Mouse (Mus musculus): ENCODE results near the gene Tnpo3.

Gene Tnpo3

DNA sequence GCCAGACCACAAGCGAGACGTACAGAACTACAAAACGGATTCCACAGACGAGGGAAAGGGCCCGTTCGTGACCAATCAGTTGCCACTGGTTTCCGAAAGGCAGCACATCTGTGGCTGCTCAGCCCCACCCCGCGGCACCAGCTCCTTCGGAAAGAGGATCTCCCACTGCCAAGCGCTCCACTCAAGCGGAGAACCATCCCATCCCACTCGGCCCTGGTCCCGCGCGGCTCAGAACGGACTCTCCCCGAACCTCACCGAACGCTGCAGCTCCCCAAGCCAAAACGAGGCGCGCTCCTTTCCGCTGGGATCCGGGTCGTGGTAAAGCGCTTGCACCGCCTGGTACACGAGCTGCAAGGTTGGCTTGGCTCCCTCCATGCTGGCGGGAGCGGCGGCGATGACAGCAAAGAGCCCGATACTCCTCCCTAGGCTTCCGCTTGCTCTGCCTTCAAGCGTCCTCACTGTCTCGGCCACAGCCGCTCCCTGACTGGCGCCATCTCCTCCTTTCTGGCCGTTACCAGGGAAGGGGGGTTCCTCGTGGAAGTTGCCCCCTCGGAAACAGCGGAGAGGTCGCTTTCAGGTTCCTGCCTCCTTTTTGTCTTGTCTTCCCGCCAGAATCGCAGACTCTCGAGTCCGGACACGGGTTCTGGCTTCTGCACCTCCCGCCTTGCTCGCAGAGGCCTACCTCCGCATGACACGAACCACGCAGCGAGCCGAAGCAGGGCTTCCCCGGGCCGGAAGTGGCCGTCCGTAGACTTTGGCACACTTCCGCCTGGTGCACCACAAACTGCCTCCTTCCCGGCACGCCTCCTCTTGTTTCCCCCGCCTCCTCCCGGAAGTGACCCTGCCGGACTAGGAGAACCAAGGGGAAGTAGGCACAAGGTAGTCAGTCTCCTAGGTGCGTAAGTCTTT lies at the start of gene Tnpo3:
TSS of gene Tnpo3 (minus strand) at position 777 of the 909 bp plus-strand sequence.
- in situ Hi-C loops (cut with MboI; ENCODE audit: low sequenced_read_pairs), result no loop called here

DNA sequence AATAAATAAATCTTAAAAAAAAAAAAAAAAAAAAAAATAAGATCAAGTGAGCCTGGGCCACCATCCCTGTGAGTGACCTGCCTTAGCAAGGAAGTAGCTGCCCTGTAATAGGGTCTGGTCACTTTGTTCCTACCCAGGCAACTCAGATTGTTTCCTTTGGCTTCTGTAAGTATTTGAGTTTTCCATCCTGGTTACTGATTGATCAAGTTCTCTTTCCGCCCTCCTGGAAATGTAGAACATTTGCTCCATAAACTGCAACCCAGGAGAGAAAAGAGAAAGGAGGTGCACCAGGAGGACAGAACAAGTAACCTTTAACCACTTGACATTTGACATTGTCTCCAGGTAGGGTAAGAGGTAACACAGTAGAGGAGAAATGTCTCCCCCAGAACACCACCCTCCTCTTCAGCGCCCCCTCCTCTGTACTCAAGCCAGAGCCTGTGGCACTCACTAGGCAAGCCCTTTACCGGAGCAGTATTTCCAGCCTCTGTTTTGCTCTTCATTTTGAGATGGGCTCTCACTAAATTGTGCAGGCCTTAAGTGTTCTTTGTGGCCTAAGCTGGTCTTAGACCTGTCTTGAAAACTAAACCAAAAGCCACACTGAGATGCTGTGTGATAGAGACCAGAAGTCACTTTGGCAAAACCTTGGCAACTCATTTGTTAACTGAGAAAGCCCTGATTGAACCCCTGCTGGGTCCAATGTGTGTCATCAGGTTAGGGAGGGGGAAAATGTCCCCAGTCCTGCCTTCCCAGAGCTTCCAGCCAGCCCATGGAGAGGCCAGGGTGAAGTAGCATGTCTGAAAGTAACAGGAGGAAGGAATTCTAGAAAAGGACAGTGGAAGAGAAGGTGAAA lies 49.2 kb upstream of the Tnpo3 start:
- in situ Hi-C loops (cut with MboI; ENCODE audit: low sequenced_read_pairs), result no loop called here

DNA sequence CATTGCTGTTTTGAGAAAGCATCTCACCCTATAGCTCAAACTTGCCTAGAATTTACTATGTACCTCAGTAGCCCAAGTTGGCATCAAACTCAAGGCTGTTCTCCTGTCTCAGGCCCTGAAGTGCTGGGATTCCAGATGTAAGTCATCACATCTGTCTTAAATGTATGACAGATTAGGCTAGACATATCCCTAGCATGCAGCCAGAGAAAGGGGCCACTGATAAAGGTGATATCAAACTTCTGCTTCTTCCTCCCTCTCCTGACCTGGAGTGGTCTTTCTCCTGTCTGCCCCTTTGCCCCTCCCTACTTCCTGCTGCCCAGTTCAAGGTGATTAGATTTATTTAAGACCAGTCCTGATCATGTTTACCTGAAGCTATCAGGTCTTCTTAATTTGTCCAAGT lies 43.6 kb upstream of the Tnpo3 start:
- in situ Hi-C loops (cut with MboI; ENCODE audit: low sequenced_read_pairs), result no loop called here

DNA sequence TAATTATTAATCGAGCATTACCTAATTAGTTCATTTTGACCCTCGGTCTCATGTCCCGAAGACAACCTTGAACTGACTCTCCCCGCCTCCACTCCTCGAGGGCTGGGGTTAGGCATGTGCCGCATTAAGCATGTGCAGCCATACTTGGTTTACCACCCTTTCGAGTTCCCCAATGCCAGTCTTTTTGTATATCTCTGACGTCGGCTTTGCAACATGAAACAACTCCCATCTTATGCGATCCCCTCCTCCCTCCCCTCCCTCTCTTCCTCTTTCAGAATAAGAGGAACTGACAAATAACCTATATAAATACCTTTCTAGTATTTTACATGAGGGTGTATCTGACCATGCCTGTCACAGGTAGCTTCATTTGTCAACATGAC lies 40.5 kb upstream of the Tnpo3 start:
- in situ Hi-C loops (cut with MboI; ENCODE audit: low sequenced_read_pairs), result no loop called here

DNA sequence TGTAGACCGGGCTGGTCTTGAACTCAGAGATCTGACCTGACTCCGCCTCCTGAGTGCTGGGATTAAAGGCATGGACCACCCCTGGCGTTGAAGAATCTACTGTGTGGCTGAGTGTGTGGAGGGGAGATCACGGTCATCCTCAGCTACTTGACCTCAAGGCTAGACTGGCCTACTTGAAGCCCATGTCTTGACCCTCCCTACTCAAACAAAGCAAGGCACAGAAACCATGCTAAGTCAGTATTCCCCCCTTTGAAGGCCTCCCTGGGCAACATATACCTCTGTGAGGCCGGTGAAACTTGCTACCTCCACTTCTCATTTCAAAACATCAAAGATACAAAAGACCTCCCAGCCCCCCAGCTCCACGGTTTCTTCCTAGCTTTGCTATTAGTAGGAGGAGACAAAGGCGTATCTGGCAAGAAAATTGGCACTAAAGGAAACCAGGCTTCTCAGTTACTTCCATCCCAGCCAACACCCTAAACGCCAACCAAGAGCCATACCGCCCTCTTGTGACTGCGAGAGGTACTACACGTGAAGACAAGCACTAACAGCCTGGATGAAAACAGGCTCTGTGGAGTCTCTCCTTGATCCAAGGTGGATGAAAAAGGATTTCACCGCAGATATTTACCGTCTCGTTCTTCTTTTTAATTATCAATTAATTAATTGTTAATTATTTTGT lies 39.9 kb upstream of the Tnpo3 start:
- in situ Hi-C loops (cut with MboI; ENCODE audit: low sequenced_read_pairs), result loop anchor here (10.0 kb wide), 1 partner anchor 55 kb away; no protein-coding TSS in a partner anchor

DNA sequence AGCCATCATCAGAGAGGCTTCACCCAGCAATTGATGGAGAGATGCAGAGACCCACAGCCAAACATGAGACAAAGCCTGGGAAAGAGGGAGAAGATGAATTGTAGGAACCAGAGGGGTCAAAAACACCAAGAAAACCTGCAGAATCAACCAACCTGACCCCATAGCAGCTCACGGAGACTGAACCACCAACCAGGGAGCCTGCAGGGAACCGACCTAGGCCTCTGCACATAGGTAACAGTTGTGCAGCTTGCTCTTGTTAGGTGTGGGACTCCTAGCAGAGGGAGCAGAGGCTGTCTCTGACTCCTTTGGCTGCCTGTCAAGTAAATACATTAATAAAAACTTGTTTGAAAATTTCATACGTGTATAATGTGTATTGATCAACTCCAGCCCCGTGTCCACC lies 32.1 kb upstream of the Tnpo3 start:
- in situ Hi-C loops (cut with MboI; ENCODE audit: low sequenced_read_pairs), result loop anchor here (10.0 kb wide), 1 partner anchor 47 kb away; no protein-coding TSS in a partner anchor

DNA sequence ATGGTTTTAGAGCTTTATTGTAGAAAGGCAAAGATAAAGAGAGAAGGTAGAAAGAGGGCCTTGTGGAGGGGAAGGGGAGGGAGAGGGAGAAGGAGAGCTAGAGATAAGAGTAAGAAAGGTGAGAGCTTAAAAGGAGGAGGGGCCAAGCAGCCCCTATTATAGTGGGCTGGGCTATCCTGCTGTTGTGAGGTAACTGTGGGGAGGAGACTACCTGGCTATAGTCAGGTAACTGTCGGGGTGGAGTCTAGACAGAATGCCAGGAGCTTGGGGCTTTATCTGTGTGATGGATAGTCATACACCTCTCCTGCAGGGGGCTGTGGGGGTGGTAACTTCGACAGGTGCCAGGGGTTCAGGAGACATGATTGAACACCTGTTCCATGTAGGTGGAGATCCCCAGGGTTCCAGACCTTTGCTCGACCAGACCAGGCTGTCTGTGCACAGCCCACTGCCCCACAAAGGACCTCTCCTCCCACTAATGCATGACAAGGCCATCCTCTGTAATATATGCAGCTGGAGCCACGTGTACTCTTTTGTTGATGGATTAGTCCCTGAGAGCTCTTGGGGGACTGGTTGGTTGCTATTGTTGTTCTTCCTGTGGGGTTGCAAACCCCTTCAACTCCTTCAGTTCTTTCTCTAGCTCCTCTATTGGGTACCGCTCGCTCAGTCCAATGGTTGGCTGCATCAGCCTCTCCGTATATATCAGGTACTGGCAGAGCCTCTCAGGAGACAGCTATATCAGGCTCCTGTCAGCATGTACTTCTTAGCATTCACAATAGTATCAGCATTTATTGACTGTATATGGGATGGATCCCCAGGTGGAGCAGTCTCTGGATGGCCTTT lies 30.1 kb upstream of the Tnpo3 start:
- in situ Hi-C loops (cut with MboI; ENCODE audit: low sequenced_read_pairs), result loop anchor here (10.0 kb wide), 1 partner anchor 45 kb away; no protein-coding TSS in a partner anchor

DNA sequence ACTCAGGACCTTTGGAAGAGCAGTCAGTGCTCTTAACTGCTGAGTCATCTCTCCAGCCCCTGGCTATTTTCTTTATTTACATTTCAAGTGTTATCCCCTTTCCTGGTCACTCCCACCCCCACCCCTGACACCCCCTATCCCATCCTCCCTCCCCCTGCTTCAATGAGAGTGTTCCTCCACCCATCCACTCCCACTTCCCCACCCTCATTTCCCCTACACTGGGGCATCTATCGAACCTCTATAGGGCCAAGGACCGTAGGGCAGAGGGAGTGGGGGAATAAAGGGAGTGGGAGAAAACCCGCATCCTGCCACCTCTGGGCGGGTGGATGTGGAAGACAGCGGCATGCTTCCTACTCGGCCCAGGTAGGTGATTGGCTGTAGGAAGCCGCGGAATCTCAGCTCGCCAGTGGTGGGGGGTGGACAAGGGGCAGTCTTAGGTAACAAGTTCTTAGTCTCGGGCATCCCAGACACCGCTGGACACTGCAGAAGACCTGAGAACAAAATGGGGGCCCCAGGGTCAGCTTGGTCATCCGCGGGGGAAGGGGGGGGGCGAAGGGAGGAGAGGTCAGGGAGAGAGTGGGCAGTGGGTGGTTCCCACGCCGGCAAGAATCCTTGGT lies 29.3 kb upstream of the Tnpo3 start:
- in situ Hi-C loops (cut with MboI; ENCODE audit: low sequenced_read_pairs), result no loop called here

DNA sequence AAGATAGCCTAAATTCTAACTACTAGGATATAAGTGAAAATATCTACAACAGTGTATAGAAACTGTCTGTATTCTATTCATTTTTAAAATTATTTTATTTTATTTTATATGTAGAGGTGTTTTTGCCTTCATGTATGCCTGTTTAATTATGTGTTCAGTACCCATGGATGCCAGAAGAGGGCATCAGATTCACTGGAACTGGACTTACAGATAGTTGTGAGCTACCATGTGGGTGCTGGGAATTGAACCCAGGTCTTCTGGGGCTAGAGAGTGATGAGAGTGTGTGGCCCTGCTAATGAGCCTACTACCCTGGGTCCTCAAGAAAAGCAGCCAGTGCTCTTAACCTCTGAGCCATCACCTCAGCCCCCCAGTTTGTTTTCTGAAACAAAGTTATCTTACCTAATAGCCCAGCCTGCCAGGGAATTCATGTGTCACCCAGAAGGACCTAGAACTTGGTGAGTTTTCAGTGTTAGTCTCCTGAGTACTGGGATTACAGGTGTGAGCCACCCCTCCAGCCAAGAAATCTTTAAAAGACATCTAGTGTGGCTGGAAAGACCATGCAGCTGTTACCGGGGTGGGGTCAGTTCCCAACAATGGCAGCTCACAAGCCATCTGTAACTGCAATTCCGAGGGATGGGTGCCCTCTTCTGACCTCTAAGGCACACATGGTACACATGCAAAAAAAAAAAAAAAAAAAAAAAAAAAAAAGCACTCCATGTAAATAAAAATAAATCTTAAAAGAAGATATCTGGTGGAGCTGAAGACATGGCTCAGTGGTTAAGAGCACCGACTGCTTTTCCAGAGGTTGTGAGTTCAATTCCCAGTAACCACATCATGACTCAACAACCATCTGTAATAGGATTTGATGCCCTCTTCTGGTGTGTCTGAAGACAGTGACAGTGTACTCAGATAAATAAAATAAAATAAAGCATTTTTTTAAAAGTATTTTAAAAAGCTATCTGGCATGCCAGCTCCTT lies 28.0 kb upstream of the Tnpo3 start:
- in situ Hi-C loops (cut with MboI; ENCODE audit: low sequenced_read_pairs), result no loop called here

DNA sequence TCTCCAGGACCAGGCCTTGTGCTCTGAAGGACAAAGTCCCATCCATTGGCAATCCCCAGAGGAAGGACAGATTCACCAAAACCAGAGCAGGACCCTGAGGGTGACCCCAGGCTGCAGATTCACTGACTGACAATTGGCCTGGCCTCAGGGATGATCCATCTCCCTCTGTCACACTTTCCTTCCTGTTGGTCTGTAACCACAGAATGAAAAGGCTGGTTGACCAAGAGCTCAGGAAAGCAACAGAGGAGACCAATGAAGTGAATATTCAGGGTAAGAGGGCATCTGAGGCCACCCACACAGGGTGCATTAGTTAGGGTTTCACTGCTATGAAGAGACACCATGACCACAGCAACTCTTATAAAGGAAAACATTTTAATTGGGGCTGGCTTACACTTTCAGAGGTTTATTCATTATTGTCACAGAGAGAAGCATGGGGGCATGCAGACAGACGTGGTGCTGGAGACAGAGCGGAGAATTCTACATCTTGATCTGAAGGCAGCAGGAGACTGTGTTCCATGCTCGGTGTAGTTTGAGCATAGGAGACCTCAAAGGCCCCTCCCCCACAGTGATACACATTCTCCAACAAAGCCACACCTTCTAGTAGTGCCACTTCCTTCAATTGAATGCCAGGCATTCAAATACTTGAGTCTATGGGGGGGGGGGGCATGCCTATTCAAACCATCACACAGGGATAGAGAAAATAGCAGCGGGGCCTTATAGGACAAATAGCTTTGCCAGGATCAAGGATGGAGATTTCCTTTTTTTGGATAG lies 26.8 kb upstream of the Tnpo3 start:
- in situ Hi-C loops (cut with MboI; ENCODE audit: low sequenced_read_pairs), result no loop called here

DNA sequence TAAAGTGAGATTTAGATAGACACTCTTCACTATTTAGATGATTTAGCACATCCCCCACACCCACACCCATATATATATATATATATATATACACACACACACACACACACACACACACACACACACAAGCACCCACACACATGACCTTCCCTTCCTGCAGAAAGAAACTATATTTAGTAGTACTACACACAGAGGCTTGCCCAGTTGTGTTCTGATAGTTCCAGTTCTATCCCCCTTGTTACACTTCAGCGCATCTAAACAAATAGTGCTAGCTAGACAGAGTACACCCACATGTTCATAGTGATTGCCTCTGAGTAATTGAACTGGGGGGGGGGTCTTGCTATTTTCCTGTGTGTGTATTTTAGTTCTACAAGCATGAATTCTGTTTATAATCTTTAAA lies 24.9 kb upstream of the Tnpo3 start:
- in situ Hi-C loops (cut with MboI; ENCODE audit: low sequenced_read_pairs), result no loop called here

DNA sequence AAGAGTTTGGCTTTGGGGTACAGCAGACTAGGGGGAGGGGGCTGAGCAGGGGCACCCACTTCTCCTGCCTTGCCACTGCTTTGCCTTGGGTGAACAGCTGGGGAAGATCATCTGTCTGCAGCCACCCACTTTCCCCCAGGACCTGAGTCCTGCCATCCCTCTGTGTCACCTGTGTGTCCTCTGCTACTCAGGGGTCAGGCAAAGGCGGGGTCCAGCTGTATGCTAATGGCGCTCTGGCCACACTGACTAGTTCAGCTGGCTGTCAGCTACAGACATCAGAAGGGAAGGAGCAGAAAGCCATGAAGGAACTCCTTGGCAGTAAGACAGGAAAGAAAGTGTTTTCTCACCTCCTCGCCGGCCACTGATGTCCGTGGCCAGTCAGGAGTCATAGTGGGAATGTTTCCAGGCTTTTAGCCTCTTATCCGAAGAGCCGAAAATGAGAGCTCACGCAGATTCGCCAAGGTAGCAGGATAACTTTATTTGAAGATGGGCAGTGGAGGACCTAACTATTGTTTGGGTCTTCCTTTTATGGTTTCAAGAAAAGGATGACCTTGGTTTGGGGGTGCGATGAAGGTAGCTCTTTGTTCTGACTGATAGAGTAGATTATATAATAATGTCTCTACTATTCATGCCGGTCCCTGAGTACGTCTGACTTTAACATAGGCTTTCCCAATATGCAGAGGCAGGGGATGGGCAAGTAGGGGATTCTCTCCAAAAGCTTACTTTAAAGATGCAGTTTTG lies 23.0 kb upstream of the Tnpo3 start:
- in situ Hi-C loops (cut with MboI; ENCODE audit: low sequenced_read_pairs), result no loop called here

DNA sequence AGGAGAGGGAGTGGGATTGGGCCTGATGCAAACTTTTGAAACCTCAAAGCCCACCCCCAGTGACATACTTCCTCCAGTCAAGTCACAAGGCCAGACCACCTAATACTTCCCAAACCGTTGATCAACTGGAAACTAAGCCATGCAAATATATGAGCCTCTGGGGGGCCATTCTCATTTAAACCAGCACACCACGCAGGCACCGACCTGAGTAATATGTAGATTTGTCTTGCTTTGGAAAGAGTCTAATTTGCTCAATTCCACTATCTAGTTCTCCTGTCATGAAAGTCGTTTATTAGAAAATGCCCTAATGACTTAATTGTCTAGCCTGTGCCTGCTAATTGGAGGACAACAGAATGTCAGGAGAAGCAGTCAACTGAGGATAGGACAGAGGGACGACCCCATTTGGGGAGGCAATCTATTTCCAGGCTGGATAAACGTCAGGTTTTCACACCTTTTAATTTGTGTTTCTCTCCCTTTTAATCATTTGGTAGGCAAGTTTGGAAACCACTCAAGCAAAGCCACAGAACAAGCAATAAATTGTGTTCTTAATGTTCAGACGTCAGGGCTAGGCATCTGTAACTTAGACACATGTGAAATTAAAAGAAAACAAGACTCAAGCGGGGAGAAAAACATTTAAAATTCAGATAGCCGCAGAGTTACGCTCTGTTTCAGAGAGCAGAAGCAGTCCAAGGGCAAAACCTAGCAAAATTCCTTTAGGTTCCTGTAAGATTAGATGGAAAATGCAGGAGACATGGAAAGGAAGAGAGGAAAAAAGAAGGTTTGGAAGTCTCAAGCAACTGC lies 22.3 kb upstream of the Tnpo3 start:
- in situ Hi-C loops (cut with MboI; ENCODE audit: low sequenced_read_pairs), result no loop called here

DNA sequence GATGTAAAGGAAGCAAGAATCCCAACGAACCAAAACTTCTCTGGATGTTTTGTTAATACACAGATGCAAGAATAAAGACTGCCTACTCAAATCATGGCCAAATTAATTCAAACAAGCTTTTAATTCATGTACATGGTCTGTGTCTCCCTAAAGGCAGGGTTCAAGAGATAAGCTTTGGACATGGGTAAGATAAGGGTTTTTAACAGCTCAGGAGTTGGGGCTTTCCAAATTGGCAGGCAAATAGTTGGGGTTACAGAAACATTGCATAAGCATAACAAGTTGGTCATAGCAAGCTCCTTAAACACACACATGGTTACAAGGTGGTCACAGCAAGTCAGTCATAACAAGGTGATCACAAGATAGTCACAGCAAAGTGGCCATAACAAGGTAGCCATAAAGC lies 20.5 kb upstream of the Tnpo3 start:
- in situ Hi-C loops (cut with MboI; ENCODE audit: low sequenced_read_pairs), result no loop called here

DNA sequence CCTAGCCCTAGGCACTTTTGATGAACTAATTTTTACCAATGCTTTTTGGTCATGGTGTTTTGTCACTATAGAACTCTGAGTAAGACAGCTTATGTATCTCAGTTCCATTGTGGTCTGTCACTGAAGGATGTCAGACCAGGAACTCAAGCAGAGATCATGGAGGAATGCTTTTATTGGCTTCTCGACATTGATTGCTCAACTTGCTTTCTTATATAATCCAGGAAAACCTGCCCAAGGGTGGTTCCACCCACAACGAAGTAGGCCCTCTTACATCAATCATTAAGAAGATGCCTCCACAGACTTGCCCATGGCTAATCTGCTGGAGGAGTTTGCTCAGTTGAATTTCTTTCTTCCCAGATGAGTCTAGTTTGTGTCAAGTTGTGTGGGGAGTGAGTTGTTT lies 18.1 kb upstream of the Tnpo3 start:
- in situ Hi-C loops (cut with MboI; ENCODE audit: low sequenced_read_pairs), result no loop called here

DNA sequence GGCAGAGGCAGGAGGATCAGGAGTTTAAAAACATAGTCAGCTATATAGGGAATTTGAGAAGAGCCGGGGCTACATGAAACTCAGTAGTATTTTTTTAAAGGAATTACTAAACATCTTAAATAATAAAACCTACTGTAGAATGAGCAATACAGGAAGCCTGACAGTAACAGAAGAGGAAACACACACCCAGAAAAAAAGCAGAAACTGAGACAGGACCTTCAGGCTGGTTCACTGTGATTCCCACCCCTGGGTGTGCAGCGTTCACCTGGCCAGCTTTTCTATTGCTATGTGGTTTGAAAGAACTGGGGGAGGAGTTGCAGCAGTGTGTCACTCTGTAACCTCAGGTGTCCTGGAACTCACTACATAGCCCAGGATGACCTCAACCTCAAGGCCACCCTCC lies 14.2 kb upstream of the Tnpo3 start:
- in situ Hi-C loops (cut with MboI; ENCODE audit: low sequenced_read_pairs), result no loop called here
